Mouse (Mus musculus): ENCODE results near the gene Inafm2. TPM values are rescaled to one million over a fixed set of nuclear protein-coding genes. Genes with fewer than 3 reads are reported as not detected.

Inafm2 gene
- polyA plus RNA-seq, 1 experiment from 2014 or later = 36.2 TPM

- Histone ChIP-seq H3K4me2 (peak overlapping the region; percentile 42), H3K9ac (0 out of 2 replicates have a peak overlapping the region, but pooled peaks have one; percentile 17), H3K4me3 (no peak overlapping the region), H3K36me3 (no peaks in the 10 kb centered on the region), H3K27ac (replicated peaks) (no peak overlapping the region), H3K27me3 (replicated peaks) (peaks cover 52% of the 10 kb centered on the region), H3K4me1 (peaks cover 37% of the 10 kb centered on the region), H3K9me3 (no peaks in the 10 kb centered on the region)
- no peak for ATAC-seq (ENCODE audit: extremely low read depth, insufficient number of reproducible peaks, low FRiP score, low TSS enrichment)
- WGBS = 25% methylated on average over 9 of the region's 9 CpGs
Observed at GRCm38 (mm10) chr2:118727911-118728310, 17.6 kb upstream of the Inafm2 start.

GRCm38 (mm10) chr2:118728337-118728736 lies 17.2 kb upstream of the Inafm2 start, which contains the start of gene Plcb2:
Plcb2 (minus strand) TSS chr2:118728438.
- no peak for ATAC-seq (ENCODE audit: extremely low read depth, insufficient number of reproducible peaks, low FRiP score, low TSS enrichment)
- Histone ChIP-seq H3K27me3 (replicated peaks) (peaks cover 57% of the 10 kb centered on the region), H3K27ac (replicated peaks) (peak within 1 kb of the TSS; percentile 62), H3K4me3 (no peak within 1 kb of the TSS), H3K36me3 (no peaks in the 10 kb centered on the region), H3K9ac (peak within 1 kb of the TSS; percentile 45), H3K9me3 (no peaks in the 10 kb centered on the region), H3K4me2 (peak within 1 kb of the TSS; percentile 42), H3K4me1 (peaks cover 33% of the 10 kb centered on the region)
- 18% methylated on average over 7 of the region's 7 CpGs for WGBS

GRCm38 (mm10) chr2:118729194-118729593 lies 16.4 kb upstream of the Inafm2 start:
- peaks cover 31% of the 10 kb centered on the region for H3K4me1 ChIP-seq
- H3K27ac ChIP-seq (replicated peaks) = peak overlapping the region; percentile 62
- no peak for ATAC-seq (ENCODE audit: extremely low read depth, insufficient number of reproducible peaks, low FRiP score, low TSS enrichment)
- no peaks in the 10 kb centered on the region for H3K9me3 ChIP-seq
- H3K27me3 ChIP-seq (replicated peaks) = peaks cover 57% of the 10 kb centered on the region
- 19% methylated on average over 4 of the region's 4 CpGs for WGBS
- H3K4me2 ChIP-seq = no peak overlapping the region
- H3K4me3 ChIP-seq = no peak overlapping the region
- no peaks in the 10 kb centered on the region for H3K36me3 ChIP-seq
- peak overlapping the region; percentile 45 for H3K9ac ChIP-seq

- Histone ChIP-seq H3K27me3 (replicated peaks) (peaks cover 57% of the 10 kb centered on the region), H3K4me1 (peaks cover 31% of the 10 kb centered on the region), H3K4me3 (no peak overlapping the region), H3K4me2 (no peak overlapping the region), H3K9me3 (no peaks in the 10 kb centered on the region), H3K36me3 (no peaks in the 10 kb centered on the region), H3K27ac (replicated peaks) (no peak overlapping the region), H3K9ac (no peak overlapping the region)
- no peak for ATAC-seq (ENCODE audit: extremely low read depth, insufficient number of reproducible peaks, low FRiP score, low TSS enrichment)
- WGBS = 26% methylated on average over 8 of the region's 8 CpGs
Observed at GRCm38 (mm10) chr2:118729816-118730621, 15.5 kb upstream of the Inafm2 start.

DNA sequence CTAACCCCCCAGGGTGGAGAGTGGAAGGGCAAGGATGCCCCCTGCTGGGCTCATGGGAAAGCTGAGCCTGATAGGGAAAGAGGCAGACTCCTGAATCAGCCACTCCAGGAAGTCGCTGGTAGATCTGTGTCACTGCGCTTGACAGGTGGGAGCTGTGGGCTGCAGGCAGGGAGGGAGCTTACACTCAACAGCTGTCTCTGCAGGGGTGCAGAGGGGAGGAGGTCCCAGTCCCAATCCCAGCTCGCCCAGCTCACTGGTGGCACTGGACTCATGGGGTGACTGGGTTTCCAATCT lies 15.0 kb upstream of the Inafm2 start:
- 3% methylated on average over 3 of the region's 3 CpGs for WGBS
- ATAC-seq (ENCODE audit: extremely low read depth, insufficient number of reproducible peaks, low FRiP score, low TSS enrichment) = no peak
- H3K4me1 ChIP-seq = peaks cover 31% of the 10 kb centered on the region
- peaks cover 58% of the 10 kb centered on the region for H3K27me3 ChIP-seq (replicated peaks)
- no peak overlapping the region for H3K27ac ChIP-seq (replicated peaks)
- no peak overlapping the region for H3K4me3 ChIP-seq
- no peaks in the 10 kb centered on the region for H3K36me3 ChIP-seq
- no peaks in the 10 kb centered on the region for H3K9me3 ChIP-seq
- H3K4me2 ChIP-seq = no peak overlapping the region
- no peak overlapping the region for H3K9ac ChIP-seq

DNA sequence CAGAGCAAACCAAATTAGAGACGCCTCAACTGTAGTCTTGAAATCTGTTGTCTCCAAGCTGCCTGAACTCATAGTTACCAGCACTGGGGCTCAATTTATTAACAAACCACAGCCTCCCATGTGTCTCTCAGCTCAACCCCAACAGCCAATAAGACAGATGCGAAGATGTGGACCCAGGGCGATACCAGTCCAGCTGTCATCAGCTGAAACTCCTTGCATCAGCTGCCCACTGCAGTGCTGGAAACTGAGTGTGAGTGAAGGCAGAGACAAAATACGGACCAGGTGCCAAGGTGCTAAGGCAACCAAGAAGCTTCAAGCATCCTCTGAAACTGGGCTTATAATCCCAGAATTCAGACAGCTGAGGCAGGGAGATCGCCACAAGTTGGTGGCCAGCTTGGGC lies 13.6 kb upstream of the Inafm2 start:
- no peak overlapping the region for H3K27ac ChIP-seq (replicated peaks)
- no peak overlapping the region for H3K4me2 ChIP-seq
- H3K36me3 ChIP-seq = no peaks in the 10 kb centered on the region
- WGBS = 67% methylated on average over 5 of the region's 5 CpGs
- H3K4me3 ChIP-seq = no peak overlapping the region
- no peak overlapping the region for H3K9ac ChIP-seq
- H3K4me1 ChIP-seq = peaks cover 31% of the 10 kb centered on the region
- H3K27me3 ChIP-seq (replicated peaks) = peaks cover 57% of the 10 kb centered on the region
- no peak for ATAC-seq (ENCODE audit: extremely low read depth, insufficient number of reproducible peaks, low FRiP score, low TSS enrichment)
- H3K9me3 ChIP-seq = no peaks in the 10 kb centered on the region

DNA sequence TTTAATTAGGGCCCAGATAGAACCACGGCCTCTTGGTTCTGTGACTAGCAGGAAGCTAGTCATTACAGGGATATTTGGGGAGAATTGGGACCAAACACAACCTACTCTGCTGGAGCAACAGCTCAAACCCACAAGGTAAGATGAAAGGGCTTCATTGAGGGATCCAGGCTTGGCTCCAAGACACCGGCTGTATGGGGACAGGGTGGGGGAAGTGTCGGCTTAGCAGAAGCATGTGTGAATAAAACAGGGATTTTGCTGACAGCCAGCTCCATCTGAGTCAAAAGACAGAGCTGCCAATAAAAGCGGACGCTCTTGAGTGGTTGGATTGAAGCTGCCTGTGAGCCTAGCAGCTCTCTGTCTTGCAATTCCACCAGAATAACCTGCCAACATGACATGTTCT lies 12.2 kb upstream of the Inafm2 start:
- 43% methylated on average over 5 of the region's 5 CpGs for WGBS
- no peaks in the 10 kb centered on the region for H3K9me3 ChIP-seq
- no peaks in the 10 kb centered on the region for H3K36me3 ChIP-seq
- H3K9ac ChIP-seq = no peak overlapping the region
- no peak overlapping the region for H3K4me2 ChIP-seq
- peaks cover 22% of the 10 kb centered on the region for H3K4me1 ChIP-seq
- ATAC-seq (ENCODE audit: extremely low read depth, insufficient number of reproducible peaks, low FRiP score, low TSS enrichment) = no peak
- no peak overlapping the region for H3K27ac ChIP-seq (replicated peaks)
- H3K4me3 ChIP-seq = no peak overlapping the region
- peaks cover 50% of the 10 kb centered on the region for H3K27me3 ChIP-seq (replicated peaks)

- Histone ChIP-seq H3K9me3 (no peaks in the 10 kb centered on the region), H3K27me3 (replicated peaks) (peaks cover 31% of the 10 kb centered on the region), H3K4me3 (no peak overlapping the region), H3K27ac (replicated peaks) (no peak overlapping the region), H3K4me1 (peaks cover 17% of the 10 kb centered on the region), H3K36me3 (no peaks in the 10 kb centered on the region), H3K9ac (no peak overlapping the region), H3K4me2 (no peak overlapping the region)
- 53% methylated on average over 3 of the region's 3 CpGs for WGBS
- no peak for ATAC-seq (ENCODE audit: extremely low read depth, insufficient number of reproducible peaks, low FRiP score, low TSS enrichment)
Observed at GRCm38 (mm10) chr2:118740341-118740740, 5.2 kb upstream of the Inafm2 start.

- no peaks in the 10 kb centered on the region for H3K36me3 ChIP-seq
- no peaks in the 10 kb centered on the region for H3K9me3 ChIP-seq
- no peak overlapping the region for H3K9ac ChIP-seq
- ATAC-seq (ENCODE audit: extremely low read depth, insufficient number of reproducible peaks, low FRiP score, low TSS enrichment) = no peak
- 63% methylated on average over 9 of the region's 9 CpGs for WGBS
- H3K4me3 ChIP-seq = no peak overlapping the region
- peaks cover 17% of the 10 kb centered on the region for H3K4me1 ChIP-seq
- no peak overlapping the region for H3K4me2 ChIP-seq
- no peak overlapping the region for H3K27ac ChIP-seq (replicated peaks)
- peaks cover 24% of the 10 kb centered on the region for H3K27me3 ChIP-seq (replicated peaks)
Observed at GRCm38 (mm10) chr2:118741183-118741582, 4.4 kb upstream of the Inafm2 start.

- Histone ChIP-seq H3K4me3 (no peak overlapping the region), H3K4me1 (peaks cover 36% of the 10 kb centered on the region), H3K27ac (replicated peaks) (no peak overlapping the region), H3K4me2 (no peak overlapping the region), H3K9ac (no peak overlapping the region), H3K9me3 (no peaks in the 10 kb centered on the region), H3K36me3 (no peaks in the 10 kb centered on the region), H3K27me3 (replicated peaks) (peaks cover 23% of the 10 kb centered on the region)
- no peak for ATAC-seq (ENCODE audit: extremely low read depth, insufficient number of reproducible peaks, low FRiP score, low TSS enrichment)
- 32% methylated on average over 8 of the region's 8 CpGs for WGBS
Observed at GRCm38 (mm10) chr2:118743261-118743943, 2.2 kb upstream of the Inafm2 start.

- H3K27me3 ChIP-seq (replicated peaks) = peaks cover 23% of the 10 kb centered on the region
- no peak for ATAC-seq (ENCODE audit: extremely low read depth, insufficient number of reproducible peaks, low FRiP score, low TSS enrichment)
- H3K36me3 ChIP-seq = peaks cover 10% of the 10 kb centered on the region
- peak overlapping the region; percentile 94 for H3K4me3 ChIP-seq
- peak overlapping the region; percentile 78; the same call in 1 of the 2 replicates for H3K9ac ChIP-seq
- no peaks in the 10 kb centered on the region for H3K9me3 ChIP-seq
- peaks cover 48% of the 10 kb centered on the region for H3K4me1 ChIP-seq
- H3K27ac ChIP-seq (replicated peaks) = no peak overlapping the region
- WGBS = 17% methylated on average over 7 of the region's 7 CpGs
- peak overlapping the region; percentile 86 for H3K4me2 ChIP-seq
Observed at GRCm38 (mm10) chr2:118744621-118745020, 937 bp upstream of the Inafm2 start.

Data from heart, embryonic 13.5 days (tissue).